Mouse (Mus musculus): ENCODE results near the gene Vps45.

GRCm38 (mm10) chr3:96102100-96102872 is 44.0 kb upstream of the Vps45 start:
- TF ChIP-seq CTCF (IDR thresholded peaks at IDR 0.05; ENCODE audit: low read depth) (no peak), EP300 (IDR thresholded peaks at IDR 0.05; ENCODE audit: low read depth) (no peak)

Data from liver, embryonic 14.5 days (tissue).